Mouse (Mus musculus) thymus, adult 2 months (tissue): ENCODE results near the gene Fto.

Source experiments
- CTCF ChIP-seq: fragments of 200-500 bp; IDR thresholded peaks from 2 replicates; pipeline ENCODE4 v1.5.1; 2012; ENCODE audit warnings: mild to moderate bottlenecking, control low read depth, low read length, moderate library complexity, borderline replicate concordance; ENCODE audit not compliant: control insufficient read depth, poor library complexity, insufficient read depth; ENCODE audit errors: extremely low read depth
- POLR2A ChIP-seq: fragments of 200-500 bp; IDR thresholded peaks from 2 replicates; pipeline ENCODE4 v1.6.1; 2012; ENCODE audit warnings: mild to moderate bottlenecking, low read length, control low read depth, moderate library complexity; ENCODE audit not compliant: control insufficient read depth, poor library complexity, insufficient read depth; ENCODE audit errors: extremely low read depth

DNA sequence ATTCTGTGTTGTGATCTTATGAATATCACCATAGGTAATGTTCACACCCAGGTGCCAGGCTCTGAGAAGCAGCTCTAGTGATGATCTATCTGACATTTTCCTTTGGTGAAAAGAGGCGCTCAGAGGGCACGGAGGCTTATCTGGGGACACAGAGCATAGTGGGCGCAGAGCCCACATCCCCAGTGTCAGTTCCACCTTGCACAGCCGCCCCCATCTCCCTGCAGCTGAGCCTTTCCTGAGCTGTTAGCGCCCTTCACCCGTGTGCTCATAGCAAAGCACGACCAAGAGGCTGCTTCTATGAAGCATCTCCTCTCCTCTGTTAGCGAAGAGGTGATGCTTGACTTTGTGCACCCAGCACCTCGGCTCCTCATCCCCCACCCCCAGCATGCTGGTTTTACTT lies 185.3 kb downstream of the Fto start:
- TF ChIP-seq CTCF (no peak), POLR2A (no peak)
